Mouse (Mus musculus): ENCODE data around the gene Rab11a. TPM values are rescaled to one million over a fixed set of nuclear protein-coding genes. Genes with fewer than 3 reads are reported as not detected.

Gene Rab11a
- 100 to 1,000 TPM; 268 to 285 TPM for total RNA-seq (2021)

DNA sequence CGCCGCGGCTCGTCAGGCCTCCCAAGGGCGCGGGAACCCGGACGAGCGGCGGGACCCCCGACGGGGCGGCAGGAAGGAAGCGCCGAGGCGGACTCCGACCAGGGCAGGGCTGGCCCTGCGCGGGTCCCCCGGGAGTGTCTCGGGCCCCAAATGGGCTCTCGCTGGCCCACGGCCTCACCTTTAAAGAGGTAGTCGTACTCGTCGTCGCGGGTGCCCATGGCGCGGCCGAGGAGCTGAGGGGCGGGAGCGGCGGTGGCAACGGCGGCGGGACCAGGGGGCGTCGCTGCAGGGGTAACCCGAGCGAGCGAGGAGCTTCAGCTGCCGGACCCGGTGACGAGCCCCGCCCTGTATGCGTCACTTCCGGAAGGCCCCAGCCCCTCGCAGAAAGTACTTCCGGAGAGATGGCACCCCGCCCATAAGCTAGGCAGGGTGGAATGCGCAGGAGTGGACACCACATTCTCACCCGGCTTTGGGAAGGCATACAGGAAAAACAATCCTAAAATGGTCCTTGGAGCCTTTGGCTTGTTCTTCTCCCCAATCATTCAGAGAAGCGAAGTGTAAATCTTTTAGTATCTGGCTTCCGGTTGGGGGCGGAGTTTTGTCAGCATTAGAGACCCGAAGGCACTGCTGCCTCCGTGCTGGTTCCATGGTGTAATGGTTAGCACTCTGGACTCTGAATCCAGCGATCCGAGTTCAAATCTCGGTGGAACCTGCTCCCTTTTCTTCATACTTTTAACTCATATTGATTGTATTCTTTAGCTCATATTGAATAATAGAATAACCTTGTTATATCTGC lies at the start of gene Rab11a:
Gene Rab11a (minus strand): TSS at position 353 of the 796 bp plus-strand sequence.
- DNase-seq = peak; percentile 97

DNA sequence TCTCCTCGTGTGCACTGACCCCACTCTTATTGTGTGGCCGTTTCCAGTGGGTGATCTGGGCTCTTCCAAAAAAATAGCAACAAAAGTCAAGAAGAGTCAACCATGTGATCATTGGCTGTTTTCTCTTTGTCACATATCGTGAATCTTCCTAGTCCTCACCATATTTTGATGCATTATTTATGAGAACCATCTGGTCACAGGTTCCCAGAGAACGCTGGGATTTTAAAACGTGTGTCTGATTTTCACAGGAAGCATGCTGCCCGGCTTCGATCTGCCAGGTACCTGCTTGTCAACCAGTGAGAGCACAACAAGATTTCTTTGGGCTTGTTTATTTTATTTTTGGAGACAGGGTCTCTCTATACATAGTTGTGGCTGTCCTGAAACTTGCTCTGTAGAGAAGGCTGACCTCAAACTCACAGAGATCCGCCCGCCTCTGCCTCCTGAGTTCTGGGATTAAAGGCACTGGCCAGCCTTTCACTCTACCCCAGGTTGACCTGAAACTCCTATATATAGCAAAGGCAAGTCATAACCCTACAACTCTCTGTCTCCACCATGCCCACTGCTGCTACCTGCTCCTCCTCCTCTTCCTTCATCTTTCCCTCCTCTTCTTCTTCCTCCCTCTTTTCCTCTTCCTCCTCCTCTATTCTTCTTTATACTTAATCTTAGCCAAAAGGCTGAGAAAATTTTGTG lies 48.8 kb upstream of the Rab11a start:
- DNase-seq = no peak

DNA sequence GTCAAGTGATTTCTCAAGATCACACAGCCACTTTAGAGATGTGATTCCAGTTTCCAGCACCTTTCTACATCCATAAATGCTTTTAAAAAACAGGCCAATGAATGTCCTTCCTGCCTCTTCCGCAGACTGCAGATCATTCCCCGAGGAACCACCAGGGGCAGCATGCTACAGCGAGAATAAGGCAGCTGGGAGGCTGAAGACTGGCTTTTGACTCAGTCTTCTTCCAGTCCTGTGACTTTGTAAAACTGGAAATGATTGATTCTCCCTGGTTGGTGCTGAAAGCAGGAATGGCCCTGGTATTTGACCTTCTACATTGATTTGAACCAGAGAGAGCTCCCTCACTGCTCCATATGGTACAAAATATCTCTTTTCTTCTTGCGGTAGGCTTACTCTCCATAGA lies 47.3 kb upstream of the Rab11a start:
- DNase-seq = peak; percentile 76

DNA sequence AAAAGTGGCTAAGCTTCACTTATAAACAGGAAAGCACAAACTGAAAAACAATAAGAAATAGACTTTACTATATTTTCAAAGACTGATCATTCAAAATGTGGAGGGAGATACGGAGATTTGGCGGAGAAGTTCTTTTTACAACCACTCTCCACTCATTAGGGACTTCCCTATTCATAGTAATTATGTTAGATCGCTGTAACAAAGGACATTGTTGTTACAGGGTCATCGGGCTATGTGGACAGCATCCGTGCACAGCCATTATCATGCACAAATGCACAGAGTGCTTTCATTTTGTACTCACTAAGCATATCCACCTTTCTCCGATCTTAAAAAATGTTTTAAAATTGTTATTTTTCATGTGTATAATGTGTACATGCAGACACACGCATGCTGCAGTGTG lies 46.0 kb upstream of the Rab11a start:
- no peak for DNase-seq

DNA sequence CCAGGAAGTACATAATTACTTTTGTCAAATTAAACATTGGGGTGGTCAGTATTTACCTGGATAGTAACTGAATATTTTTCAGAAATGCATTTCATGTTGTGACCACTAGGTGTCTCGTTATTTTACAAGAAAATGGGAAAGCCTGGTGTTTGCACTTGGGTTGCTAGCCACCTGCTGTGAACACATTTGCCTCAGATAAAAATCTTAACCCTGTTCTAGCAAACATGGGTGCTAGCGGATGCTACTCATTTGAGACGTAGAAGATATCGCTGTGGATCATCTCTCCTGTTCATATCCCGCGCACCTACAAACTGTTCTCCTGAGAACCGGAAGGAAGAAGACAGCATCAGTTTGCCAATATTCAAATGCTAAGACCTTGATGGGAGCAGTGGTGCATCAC lies 42.1 kb upstream of the Rab11a start:
- DNase-seq = no peak

DNA sequence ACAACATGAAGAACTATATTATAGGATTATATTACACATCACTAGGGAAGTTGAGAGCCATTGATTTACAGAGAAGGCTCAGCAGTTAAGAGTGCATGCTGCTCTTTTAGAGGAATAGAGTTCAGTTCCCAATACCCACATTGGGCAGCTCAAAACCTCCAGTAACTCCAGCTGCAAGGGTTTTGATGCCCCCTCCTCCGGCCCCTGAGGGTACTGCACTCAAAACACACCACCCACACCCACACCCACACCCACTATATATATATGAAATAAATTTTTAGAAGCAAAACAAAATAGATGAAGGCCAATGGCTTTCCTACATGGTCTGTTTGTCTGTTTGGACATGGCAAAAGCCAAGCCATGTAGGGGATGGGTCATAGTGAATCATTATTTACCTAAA lies 40.6 kb upstream of the Rab11a start:
- no peak for DNase-seq

DNA sequence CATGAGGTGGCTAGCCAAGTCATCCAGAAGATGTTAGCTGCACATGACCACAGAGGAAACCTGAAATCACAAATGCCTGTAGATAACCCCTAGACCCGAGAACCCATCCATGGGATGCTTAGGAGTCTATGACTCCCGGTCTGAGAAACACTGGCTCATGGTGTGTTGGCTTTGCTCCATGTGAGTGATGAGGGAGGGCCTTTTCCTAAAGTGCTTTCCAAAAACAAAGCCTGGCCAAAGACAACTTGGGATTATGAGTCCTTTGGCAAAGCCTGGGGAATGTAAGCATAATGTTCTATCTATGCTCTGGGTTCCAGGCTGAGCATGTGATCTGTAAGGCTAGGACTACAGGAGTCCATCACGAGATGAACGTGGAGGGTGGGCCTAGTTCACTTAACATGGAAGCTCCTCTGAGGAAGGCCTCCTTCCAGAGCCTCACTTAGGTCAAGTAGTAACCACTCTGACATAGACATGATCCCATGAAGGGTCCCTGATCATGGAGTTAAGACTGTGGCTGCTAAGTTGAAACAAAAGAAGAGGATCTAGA lies 40.0 kb upstream of the Rab11a start:
- DNase-seq = peak; percentile 39

DNA sequence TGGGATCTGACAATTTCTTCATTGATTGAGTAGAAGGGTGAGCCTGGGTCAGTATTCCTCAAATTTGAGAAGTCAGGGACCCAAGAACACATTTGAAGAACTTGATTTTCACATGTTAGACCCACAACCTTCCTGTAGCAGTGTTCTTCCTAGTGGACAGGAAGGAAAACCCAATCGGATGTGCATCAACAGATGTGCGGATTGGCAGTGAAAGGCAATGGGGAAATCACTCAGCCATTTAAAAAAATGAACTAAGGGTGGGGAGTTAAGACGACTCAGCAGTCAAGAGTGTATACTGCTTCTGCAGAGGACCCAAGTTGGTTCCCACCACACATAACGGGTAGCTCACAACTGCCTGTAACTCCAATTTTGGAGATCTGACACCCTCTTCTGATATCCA lies 37.9 kb upstream of the Rab11a start:
- no peak for DNase-seq

DNA sequence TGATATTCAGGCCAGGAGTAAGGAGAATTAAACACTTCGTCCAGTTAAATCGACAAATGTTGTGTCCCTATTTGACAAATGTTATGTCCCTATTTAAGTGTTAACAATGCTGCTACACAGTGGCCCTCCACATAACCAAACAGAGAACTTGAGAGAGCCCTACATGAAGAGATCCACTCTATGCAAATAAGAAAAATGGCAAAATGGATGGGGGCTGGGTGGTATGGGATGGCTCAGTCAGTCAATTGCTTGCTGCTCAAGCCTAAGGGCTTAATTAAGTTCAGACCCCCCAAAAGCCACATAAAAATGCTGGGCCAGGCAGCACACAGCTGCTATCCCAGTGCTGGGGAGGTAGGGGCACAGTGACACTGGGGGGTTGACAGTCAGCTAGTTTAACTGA lies 37.3 kb upstream of the Rab11a start:
- DNase-seq = no peak

DNA sequence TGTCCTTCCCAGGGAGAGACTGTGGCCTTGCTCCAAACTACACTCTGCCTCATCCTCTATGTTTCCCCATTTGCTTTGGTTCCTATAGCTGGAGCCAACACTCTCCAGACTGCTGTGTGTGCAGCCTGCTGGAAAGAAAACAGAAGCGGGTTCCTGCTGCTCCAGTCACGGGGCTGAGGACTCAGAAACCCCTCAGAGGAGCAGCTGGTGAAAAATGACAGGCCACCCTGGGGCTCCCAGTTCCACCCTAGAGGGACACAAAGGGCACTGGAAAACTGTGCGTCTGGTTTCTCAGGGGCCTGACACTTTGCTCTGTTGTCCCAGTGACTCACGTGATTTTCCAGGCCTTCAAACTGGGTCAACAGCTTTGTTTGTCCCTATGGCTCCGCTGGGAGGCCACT lies 36.9 kb upstream of the Rab11a start:
- DNase-seq = peak; percentile 37

DNA sequence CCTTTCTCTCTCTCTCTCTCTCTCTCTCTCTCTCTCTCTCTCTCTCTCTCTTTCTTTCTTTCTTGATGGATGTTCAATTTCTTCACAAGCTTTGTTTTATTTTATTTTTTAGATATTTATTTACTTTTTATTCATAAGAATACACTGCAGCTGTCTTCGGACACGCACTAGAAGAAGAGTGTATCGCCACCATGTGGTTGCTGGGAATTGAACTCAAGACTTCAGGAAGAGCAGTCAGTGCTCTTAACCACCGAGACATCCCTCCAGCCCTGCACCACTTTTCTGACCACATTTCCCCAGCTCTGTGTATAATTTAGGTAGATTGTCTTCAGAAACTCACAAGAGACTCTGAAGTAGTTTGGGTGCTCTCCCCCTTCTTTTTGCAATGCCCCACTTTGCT lies 36.4 kb upstream of the Rab11a start:
- DNase-seq = no peak

DNA sequence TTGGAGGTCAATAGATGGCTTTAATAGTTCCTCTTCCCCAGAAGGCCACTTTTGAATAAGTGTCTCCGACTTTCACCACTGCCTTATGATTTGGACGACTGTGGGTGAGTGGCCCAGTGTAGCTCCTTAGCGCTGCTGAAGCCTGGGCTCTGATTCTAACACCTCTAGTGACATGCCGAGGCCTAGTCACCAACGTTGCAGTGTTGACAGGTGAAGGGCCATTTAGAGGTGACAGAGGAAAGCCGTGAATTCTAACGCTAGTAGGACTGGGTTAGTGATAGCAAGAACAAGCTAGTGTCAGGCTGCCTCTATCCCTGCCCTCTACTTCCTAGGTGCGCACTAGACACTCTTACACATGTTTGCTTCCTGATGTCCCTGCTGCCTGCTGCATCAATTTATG lies 35.7 kb upstream of the Rab11a start:
- peak; percentile 31 for DNase-seq

DNA sequence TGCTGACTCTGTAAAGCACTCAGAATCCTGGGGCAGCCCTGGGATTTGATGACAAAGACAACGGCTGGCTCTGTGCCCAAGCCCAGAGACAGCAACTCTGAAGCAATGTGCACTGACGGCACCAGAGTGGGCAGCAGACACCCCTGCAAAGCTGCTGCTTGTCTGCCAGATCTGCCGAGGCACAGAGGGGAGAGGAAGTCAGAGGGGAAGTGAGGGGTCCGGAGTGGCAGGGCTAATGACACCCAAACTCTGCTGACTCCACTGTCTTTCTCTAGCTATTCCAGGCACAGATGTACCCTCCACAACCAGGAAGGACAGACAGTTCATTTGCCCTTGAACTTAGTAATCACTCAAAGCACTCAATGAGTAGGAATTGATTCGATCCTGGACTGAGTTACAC lies 33.7 kb upstream of the Rab11a start:
- DNase-seq = peak; percentile 44

DNA sequence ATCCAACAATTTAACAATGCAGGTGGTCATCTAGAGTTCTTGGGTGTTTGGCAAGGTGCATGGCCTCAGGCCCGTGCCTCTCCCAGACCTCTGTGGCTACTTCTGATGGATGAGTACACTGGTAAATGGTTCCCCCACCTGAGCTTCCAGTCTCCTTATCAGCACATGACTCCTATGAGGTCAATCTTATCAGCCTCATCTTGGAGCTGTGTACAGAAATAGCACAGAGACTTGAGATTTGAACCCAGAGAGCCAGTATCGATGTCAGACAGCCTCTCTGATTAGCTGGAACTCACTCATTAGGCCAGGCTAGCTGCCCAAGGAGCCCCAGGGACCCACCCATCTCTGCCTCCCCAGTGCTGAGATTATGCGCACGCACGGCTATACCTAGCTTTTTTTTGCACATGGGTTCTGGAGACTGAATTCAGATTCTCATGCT lies 32.9 kb upstream of the Rab11a start:
- DNase-seq = no peak

DNA sequence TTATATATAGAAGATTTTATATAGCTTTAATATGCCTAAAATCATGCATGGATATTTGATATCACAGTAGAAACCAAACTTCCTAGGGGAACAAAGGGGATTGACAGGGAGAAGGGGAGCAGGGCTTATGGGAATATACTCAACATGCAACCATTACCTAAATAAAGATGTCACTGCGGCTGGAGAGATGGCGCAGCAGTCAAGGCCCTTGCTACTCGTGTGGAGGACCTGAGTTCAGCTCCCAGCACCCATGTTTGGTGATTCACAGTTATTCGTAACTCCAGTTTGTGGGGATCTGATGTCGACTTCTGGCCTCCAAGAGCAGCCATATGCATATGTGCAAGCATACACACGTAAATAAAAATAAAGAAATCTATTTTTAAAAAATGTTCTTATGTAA lies 32.4 kb upstream of the Rab11a start:
- no peak for DNase-seq

DNA sequence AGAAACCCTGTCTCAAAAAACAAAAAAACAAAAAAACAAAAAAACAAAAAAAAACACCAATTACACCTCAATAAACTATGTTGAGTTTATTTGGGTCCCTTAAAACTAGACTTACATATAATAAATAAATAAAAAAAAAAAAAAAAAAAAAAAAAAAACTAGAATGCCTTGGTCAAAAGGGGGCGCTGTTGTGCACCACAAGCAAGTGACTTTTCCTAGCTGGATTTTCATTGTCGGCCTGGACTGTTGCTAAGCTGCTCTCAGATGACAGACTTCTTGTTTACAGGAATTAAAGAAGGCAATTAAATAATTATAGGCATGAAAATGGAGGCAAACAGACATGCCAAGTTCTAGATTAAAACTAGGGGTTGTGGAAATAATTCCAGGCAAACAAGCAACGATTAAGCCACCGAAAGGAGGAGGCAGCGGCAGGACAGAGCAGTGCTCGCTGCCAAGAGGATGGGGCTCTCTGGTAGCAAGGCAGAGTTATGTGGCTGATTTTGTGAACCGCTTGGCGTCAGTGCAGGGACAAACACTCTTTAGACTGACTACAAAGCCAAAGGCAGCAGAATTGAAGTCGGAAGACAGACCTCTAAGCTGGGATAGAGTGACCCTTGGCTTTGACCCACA lies 31.6 kb upstream of the Rab11a start:
- peak; percentile 58 for DNase-seq

DNA sequence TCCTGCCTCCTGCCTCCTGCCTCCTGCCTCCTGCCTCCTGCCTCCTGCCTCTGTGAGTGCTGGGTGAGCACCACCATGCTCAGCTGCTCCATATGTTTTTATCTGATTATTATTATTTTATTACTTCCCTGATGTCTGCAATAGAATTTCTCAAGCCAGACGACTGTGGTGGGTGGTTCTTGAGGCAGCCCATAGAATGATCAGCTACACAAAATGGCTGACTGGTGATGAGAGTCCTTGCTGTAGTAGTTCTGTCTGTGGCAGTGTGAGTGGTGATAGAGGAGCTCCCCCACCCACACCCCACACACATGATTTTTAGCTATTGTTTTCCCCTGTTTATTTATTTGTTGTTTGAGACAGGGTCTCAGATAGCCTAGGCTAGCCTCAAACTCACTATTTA lies 30.2 kb upstream of the Rab11a start:
- DNase-seq = no peak

DNA sequence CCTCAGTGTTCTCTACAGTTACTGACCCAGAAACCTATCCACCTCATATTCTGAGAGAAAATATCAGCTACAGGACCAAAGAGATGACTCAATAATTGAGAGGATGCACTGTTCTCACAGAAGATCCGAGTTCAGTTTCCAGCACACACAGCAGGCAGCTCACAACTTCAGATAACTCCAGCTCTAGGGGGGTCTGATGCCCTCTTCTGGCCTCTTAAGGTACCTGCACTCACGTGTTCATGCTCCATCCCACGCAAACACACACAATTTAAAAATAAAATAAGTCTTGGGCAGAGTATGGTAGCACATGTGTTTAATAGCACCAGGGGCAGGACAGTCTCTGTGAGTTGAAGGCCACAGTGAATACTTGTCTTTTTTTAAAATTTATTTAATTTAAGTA lies 28.6 kb upstream of the Rab11a start:
- no peak for DNase-seq

DNA sequence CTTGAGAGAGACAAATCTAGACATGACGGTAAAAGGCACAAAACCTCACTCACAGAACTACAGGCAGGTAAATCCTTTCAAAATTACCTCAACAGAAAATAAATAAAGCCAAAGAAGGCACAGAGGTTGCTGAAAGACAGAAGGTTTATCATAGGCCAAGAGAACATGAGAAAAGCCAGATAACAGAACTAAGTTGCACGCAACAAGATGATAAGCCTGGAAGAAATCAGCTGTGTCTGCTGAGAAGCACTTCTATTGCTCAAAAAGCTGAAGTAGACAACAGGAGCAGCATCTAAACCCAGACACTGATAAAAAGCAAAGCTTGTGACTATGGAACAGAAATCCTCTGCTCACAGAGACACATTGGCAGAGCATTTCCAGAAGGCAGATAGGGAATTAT lies 27.3 kb upstream of the Rab11a start:
- DNase-seq = no peak

DNA sequence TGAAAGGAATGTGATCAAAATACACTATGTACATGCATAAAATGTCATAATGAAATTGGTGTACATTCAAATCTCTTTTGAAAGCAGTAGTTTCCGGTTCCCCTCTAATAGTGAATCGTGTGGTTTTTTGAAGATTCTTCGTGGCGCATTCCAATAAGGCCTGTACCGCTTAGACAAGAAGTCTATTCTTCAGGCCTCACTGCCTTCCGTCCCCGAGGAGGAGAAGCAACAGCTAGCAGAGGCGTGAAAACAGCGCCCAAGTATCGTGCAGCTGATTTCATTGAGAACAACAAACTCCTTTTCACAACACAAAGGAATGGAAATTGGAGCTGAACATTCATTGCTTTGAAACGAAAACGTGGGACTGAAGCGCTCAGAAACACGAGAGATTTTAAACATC lies 20.5 kb upstream of the Rab11a start:
- no peak for DNase-seq

DNA sequence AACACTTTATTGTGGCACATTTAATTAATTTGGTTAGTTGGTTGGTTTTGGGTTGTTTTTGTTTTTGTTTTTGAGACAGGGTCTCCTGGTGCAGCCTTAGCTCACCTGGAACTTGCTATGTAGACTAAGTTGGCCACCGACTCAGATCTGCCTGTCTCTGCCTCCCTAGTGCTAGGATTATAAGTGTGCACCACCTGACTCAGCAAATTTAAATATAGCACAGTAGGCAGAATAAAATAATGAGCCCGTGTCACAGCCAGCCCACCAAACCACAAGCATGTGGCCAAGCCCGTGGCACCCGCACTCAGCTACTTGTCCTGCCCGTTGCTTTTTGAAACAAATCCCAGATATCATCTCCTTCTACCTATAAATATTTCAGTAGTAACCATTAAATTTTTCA lies 15.0 kb upstream of the Rab11a start:
- DNase-seq = no peak

DNA sequence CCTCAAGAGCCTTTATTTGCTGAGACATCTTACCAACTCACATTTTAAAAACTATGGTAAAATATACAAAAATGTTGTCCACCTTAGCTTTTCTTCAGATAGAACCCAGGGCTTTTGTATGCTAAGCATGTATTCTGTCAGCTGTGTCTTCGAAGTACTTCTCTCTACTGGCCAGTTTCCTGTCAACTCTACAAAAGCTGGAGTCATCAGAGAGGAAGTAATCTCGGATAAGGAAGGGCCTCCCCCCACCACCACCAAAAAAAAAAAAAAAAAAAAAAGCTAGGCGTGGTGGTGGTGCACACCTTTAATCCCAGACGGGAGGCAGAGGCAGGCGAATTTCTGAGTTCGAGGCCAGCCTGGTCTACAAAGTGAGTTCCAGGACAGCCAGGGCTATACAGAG lies 11.8 kb upstream of the Rab11a start:
- DNase-seq = no peak

DNA sequence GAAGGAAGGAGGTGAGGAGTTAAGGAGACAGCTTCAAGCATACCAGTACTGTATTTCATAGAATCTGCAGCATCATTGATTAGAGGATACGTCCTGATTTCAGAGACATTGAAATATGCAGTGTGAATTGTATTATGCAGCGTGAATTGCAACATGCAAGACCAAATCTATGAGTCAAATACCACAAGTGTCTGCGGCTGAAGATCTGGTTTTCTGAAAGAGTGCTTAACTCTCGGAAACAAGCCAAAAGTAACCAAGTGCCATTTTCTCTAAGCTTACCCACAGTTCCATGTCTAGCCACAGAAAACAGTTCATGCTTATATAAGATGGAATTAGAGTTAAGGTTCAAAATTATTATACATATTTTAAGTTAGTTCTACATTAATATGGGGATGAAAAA lies 10.2 kb upstream of the Rab11a start:
- no peak for DNase-seq

DNA sequence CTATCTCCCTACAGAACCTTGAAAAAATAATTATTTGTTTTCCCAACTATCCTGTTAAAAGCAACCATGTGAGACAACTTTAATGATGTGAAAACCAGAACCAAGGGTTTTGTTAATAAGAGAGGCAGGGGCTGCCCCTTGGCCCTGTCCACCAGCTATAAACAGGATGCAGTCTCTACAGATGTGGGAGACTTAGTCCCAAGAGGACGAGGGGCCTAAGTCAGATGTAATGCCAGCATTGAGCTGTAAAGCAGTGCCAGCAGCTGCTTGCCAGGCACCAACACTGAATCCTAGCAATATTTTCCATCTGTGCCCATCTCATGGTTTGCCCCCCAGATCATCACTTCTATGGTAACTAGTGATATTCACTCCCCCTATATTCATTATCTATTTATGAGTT lies 4.9 kb upstream of the Rab11a start:
- no peak for DNase-seq

Data from heart, postnatal 4 days (tissue).